Mouse (Mus musculus) midbrain, embryonic 15.5 days (tissue): ENCODE results near the gene Xpo1. TPM values are rescaled to one million over a fixed set of nuclear protein-coding genes. Genes with fewer than 3 reads are reported as not detected.
"Not testable (repeated sequence)": the region's sequence is repeated elsewhere in the genome, so short reads cannot be mapped to it uniquely, and the experiment has no call there.

Source experiments
- ATAC-seq: fragments of 200-750 bp; cut with Nextera tagmentation; replicated peaks from 2 replicates; pipeline ENCODE4 v1.8.0; 2017; ENCODE audit warnings: moderate TSS enrichment
- H3K27ac ChIP-seq: fragments of 300-500 bp; sonication (generic); 2 replicates; pipeline ENCODE4 v1.5.1; 2015; ENCODE audit warnings: mild to moderate bottlenecking, inconsistent platforms
- H3K27me3 ChIP-seq: fragments of 300-500 bp; sonication (generic); replicated peaks from 2 replicates; pipeline ENCODE4 v1.6.1; 2015; ENCODE audit warnings: inconsistent platforms
- H3K36me3 ChIP-seq: fragments of 300-500 bp; sonication (generic); replicated peaks from 2 replicates; pipeline ENCODE4 v1.6.1; 2015; ENCODE audit warnings: inconsistent platforms
- H3K4me1 ChIP-seq: fragments of 300-500 bp; sonication (generic); 2 replicates; pipeline ENCODE4 v1.6.1; 2015; ENCODE audit warnings: inconsistent platforms
- H3K4me2 ChIP-seq: fragments of 300-500 bp; sonication (generic); 2 replicates; pipeline ENCODE4 v1.6.1; 2015; ENCODE audit warnings: inconsistent platforms, mild to moderate bottlenecking, moderate library complexity
- H3K4me3 ChIP-seq: fragments of 300-500 bp; sonication (generic); 2 replicates; pipeline ENCODE4 v1.5.1; 2015; ENCODE audit warnings: mild to moderate bottlenecking, inconsistent platforms
- H3K9ac ChIP-seq: fragments of 300-500 bp; sonication (generic); 2 replicates; pipeline ENCODE4 v1.6.1; 2015; ENCODE audit warnings: mild to moderate bottlenecking, inconsistent platforms
- H3K9me3 ChIP-seq: fragments of 300-500 bp; sonication (generic); 2 replicates; pipeline ENCODE4 v1.6.1; 2016; ENCODE audit warnings: inconsistent platforms
- WGBS: fragments of 180-500 bp; shearing (Covaris S2); methylation state at CpG from one replicate; pipeline ENCODE4 v1.1.7; 2015; ENCODE audit warnings: mixed read lengths; 5-methylcytosine and 5-hydroxymethylcytosine counted together
- polyA plus RNA-seq: library from polyadenylated mRNA; unstranded; fragments of >200 nt; fragmentation: Nextera tagmentation; extraction: Ambion mirVana; gene quantifications from 2 replicates; pipeline ENCODE4 v1.2.1, GENCODE M21; 2015

Gene Xpo1
- polyA plus RNA-seq, 1 experiment from 2014 or later: 77.7 TPM

GRCm38 (mm10) chr11:23259481-23259880 lies 3.6 kb downstream of the Xpo1 start:
- Histone ChIP-seq H3K9ac (no peak overlapping the region), H3K4me1 (peaks cover 26% of the 10 kb centered on the region), H3K27ac (no peak overlapping the region), H3K9me3 (no peaks in the 10 kb centered on the region), H3K4me3 (no peak overlapping the region), H3K4me2 (no peak overlapping the region), H3K36me3 (no peaks in the 10 kb centered on the region), H3K27me3 (no peaks in the 10 kb centered on the region)
- no peak for ATAC-seq
- WGBS: 60% methylated on average over 1 of the region's 1 CpGs

GRCm38 (mm10) chr11:23260186-23260585 lies 4.3 kb downstream of the Xpo1 start:
- no peaks in the 10 kb centered on the region for H3K9me3 ChIP-seq
- H3K4me2 ChIP-seq: no peak overlapping the region
- no peak for ATAC-seq
- H3K4me3 ChIP-seq: no peak overlapping the region
- 95% methylated on average over 1 of the region's 1 CpGs for WGBS
- H3K27me3 ChIP-seq: no peaks in the 10 kb centered on the region
- H3K9ac ChIP-seq: no peak overlapping the region
- no peaks in the 10 kb centered on the region for H3K36me3 ChIP-seq
- peaks cover 26% of the 10 kb centered on the region for H3K4me1 ChIP-seq
- no peak overlapping the region for H3K27ac ChIP-seq

- Histone ChIP-seq H3K36me3 (no peaks in the 10 kb centered on the region), H3K27me3 (no peaks in the 10 kb centered on the region), H3K4me2 (no peak overlapping the region), H3K4me3 (no peak overlapping the region), H3K4me1 (peaks cover 26% of the 10 kb centered on the region), H3K9ac (no peak overlapping the region), H3K9me3 (no peaks in the 10 kb centered on the region), H3K27ac (no peak overlapping the region)
- 88% methylated on average over 3 of the region's 3 CpGs for WGBS
- ATAC-seq: no peak
These were observed 5.6 kb downstream of the Xpo1 start for GRCm38 (mm10) chr11:23261490-23261889.

GRCm38 (mm10) chr11:23264949-23265348 lies 9.1 kb downstream of the Xpo1 start:
- Histone ChIP-seq H3K9ac (no peak overlapping the region), H3K36me3 (0 out of 2 replicates have a peak, but pooled peaks cover 9% of the 10 kb centered on the region), H3K27ac (no peak overlapping the region), H3K4me1 (peaks cover 7% of the 10 kb centered on the region), H3K4me3 (no peak overlapping the region), H3K9me3 (no peaks in the 10 kb centered on the region), H3K27me3 (no peaks in the 10 kb centered on the region), H3K4me2 (no peak overlapping the region)
- ATAC-seq: no peak

- Histone ChIP-seq H3K27ac (no peak overlapping the region), H3K9ac (no peak overlapping the region), H3K4me2 (no peak overlapping the region), H3K4me3 (no peak overlapping the region), H3K4me1 (no peaks in the 10 kb centered on the region), H3K9me3 (no peaks in the 10 kb centered on the region), H3K36me3 (peaks cover 31% of the 10 kb centered on the region), H3K27me3 (no peaks in the 10 kb centered on the region)
- ATAC-seq: peak; percentile 75
- 73% methylated on average over 4 of the region's 4 CpGs for WGBS
These were observed 16.2 kb downstream of the Xpo1 start for GRCm38 (mm10) chr11:23271770-23272724.

- Histone ChIP-seq H3K27ac (no peak overlapping the region), H3K27me3 (no peaks in the 10 kb centered on the region), H3K4me3 (no peak overlapping the region), H3K9me3 (no peaks in the 10 kb centered on the region), H3K4me1 (no peaks in the 10 kb centered on the region), H3K9ac (no peak overlapping the region), H3K4me2 (no peak overlapping the region), H3K36me3 (peaks cover 52% of the 10 kb centered on the region)
- WGBS: 89% methylated on average over 3 of the region's 3 CpGs
- no peak for ATAC-seq
These were observed 19.9 kb downstream of the Xpo1 start for GRCm38 (mm10) chr11:23275780-23276179.

- Histone ChIP-seq H3K4me1 (no peaks in the 10 kb centered on the region), H3K4me2 (no peak overlapping the region), H3K9ac (no peak overlapping the region), H3K9me3 (no peaks in the 10 kb centered on the region), H3K27me3 (no peaks in the 10 kb centered on the region), H3K27ac (no peak overlapping the region), H3K36me3 (peaks cover 65% of the 10 kb centered on the region), H3K4me3 (no peak overlapping the region)
- ATAC-seq: no peak
- 96% methylated on average over 4 of the region's 4 CpGs for WGBS
These were observed 28.6 kb downstream of the Xpo1 start for GRCm38 (mm10) chr11:23284469-23284868.

GRCm38 (mm10) chr11:23288866-23289265 lies 33.0 kb downstream of the Xpo1 start:
- H3K4me2 ChIP-seq, H3K9me3 ChIP-seq, H3K4me3 ChIP-seq, H3K4me1 ChIP-seq, H3K27me3 ChIP-seq, H3K9ac ChIP-seq, ATAC-seq, H3K27ac ChIP-seq: not testable (repeated sequence)
- H3K36me3 ChIP-seq: peaks cover 60% of the 10 kb centered on the region
- 92% methylated on average over 4 of the region's 4 CpGs for WGBS

GRCm38 (mm10) chr11:23297379-23297778 lies 41.5 kb downstream of the Xpo1 start:
- Histone ChIP-seq H3K9ac (no peak overlapping the region), H3K4me2 (no peak overlapping the region), H3K27ac (no peak overlapping the region), H3K9me3 (no peaks in the 10 kb centered on the region), H3K4me1 (no peaks in the 10 kb centered on the region), H3K4me3 (no peak overlapping the region), H3K27me3 (no peaks in the 10 kb centered on the region), H3K36me3 (peaks cover 38% of the 10 kb centered on the region)
- ATAC-seq: no peak
- WGBS: 98% methylated on average over 2 of the region's 2 CpGs

GRCm38 (mm10) chr11:23298301-23298700 lies 42.5 kb downstream of the Xpo1 start:
- no peaks in the 10 kb centered on the region for H3K4me1 ChIP-seq
- H3K36me3 ChIP-seq: peaks cover 30% of the 10 kb centered on the region
- H3K4me3 ChIP-seq: no peak overlapping the region
- ATAC-seq: no peak
- no peaks in the 10 kb centered on the region for H3K27me3 ChIP-seq
- no peaks in the 10 kb centered on the region for H3K9me3 ChIP-seq
- H3K9ac ChIP-seq: no peak overlapping the region
- H3K27ac ChIP-seq: no peak overlapping the region
- 97% methylated on average over 2 of the region's 2 CpGs for WGBS
- H3K4me2 ChIP-seq: no peak overlapping the region

- WGBS: 100% methylated on average over 1 of the region's 1 CpGs
- no peak overlapping the region for H3K4me2 ChIP-seq
- H3K9ac ChIP-seq: no peak overlapping the region
- no peak overlapping the region for H3K4me3 ChIP-seq
- no peaks in the 10 kb centered on the region for H3K9me3 ChIP-seq
- H3K27ac ChIP-seq: no peak overlapping the region
- no peak for ATAC-seq
- H3K4me1 ChIP-seq: no peaks in the 10 kb centered on the region
- peaks cover 18% of the 10 kb centered on the region for H3K36me3 ChIP-seq
- no peaks in the 10 kb centered on the region for H3K27me3 ChIP-seq
These were observed 44.1 kb downstream of the Xpo1 start for GRCm38 (mm10) chr11:23299910-23300309.

- 0 out of 2 replicates have a peak, but pooled peaks cover 4% of the 10 kb centered on the region for H3K36me3 ChIP-seq
- no peak overlapping the region for H3K27ac ChIP-seq
- H3K9ac ChIP-seq: no peak overlapping the region
- 82% methylated on average over 1 of the region's 1 CpGs for WGBS
- H3K4me3 ChIP-seq: no peak overlapping the region
- peaks cover 4% of the 10 kb centered on the region; the same call in 1 of the 2 replicates for H3K4me1 ChIP-seq
- no peaks in the 10 kb centered on the region for H3K9me3 ChIP-seq
- no peaks in the 10 kb centered on the region for H3K27me3 ChIP-seq
- ATAC-seq: no peak
- no peak overlapping the region for H3K4me2 ChIP-seq
These were observed 47.3 kb downstream of the Xpo1 start for GRCm38 (mm10) chr11:23303126-23303525.
